Mouse (Mus musculus): ENCODE data around the gene Ppm1b. TPM values are rescaled to one million over a fixed set of nuclear protein-coding genes. Genes with fewer than 3 reads are reported as not detected.
"Not testable (repeated sequence)": the region's sequence is repeated elsewhere in the genome, so short reads cannot be mapped to it uniquely, and the experiment has no call there.

Gene Ppm1b
- polyA plus RNA-seq (2015; fragmentation: Nextera tagmentation; extraction: Ambion mirVana), result 53.4 and 58.7 TPM in 2 replicates

DNA sequence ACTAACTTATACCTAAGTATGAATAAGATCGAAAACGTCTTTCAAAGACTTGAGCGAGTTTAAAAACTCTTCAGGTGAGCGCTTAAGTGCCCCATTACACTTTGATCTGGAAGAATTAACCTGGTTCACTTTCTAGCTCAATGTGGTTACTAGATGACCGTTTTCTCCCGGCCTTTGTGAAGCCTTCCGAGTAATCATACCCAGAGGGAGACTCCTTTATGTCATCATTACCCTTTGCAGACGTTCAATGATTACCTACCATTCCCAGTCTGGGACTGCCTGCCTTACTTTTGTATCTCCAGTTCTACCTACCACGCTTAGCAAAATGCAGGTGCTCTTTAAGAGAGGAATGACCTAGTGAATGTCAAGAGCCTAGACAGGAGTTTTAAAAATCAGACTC is at the start of gene Ppm1b:
Ppm1b (plus strand) TSS at position 301 of the 400 bp plus-strand sequence.
- Histone ChIP-seq H3K9ac (peak within 1 kb of the TSS; percentile 83), H3K4me3 (peak within 1 kb of the TSS; percentile 98), H3K27me3 (replicated peaks) (no peaks in the 10 kb centered on the region), H3K36me3 (no peaks in the 10 kb centered on the region), H3K4me1 (peaks cover 29% of the 10 kb centered on the region), H3K27ac (replicated peaks) (peak within 1 kb of the TSS; percentile 96), H3K4me2 (peak within 1 kb of the TSS; percentile 87), H3K9me3 (no peaks in the 10 kb centered on the region)
- WGBS, result 35% methylated on average over 9 of the region's 9 CpGs
- ATAC-seq (ENCODE audit: extremely low read depth, insufficient number of reproducible peaks, low FRiP score, low TSS enrichment), result no peak

GRCm38 (mm10) chr17:84921666-84922376 is 34.7 kb upstream of the Ppm1b start:
- Histone ChIP-seq H3K4me3 (no peak overlapping the region), H3K27ac (replicated peaks) (no peak overlapping the region), H3K4me2 (no peak overlapping the region), H3K4me1 (no peaks in the 10 kb centered on the region), H3K9ac (no peak overlapping the region), H3K27me3 (replicated peaks) (no peaks in the 10 kb centered on the region), H3K9me3 (no peaks in the 10 kb centered on the region), H3K36me3 (no peaks in the 10 kb centered on the region)
- ATAC-seq (ENCODE audit: extremely low read depth, insufficient number of reproducible peaks, low FRiP score, low TSS enrichment), result no peak
- WGBS, result 76% methylated on average over 19 of the region's 19 CpGs

GRCm38 (mm10) chr17:84924779-84925178 is 31.8 kb upstream of the Ppm1b start:
- H3K27me3 ChIP-seq (replicated peaks), result no peaks in the 10 kb centered on the region
- no peaks in the 10 kb centered on the region for H3K9me3 ChIP-seq
- H3K4me3 ChIP-seq, result no peak overlapping the region
- no peak overlapping the region for H3K4me2 ChIP-seq
- no peaks in the 10 kb centered on the region for H3K36me3 ChIP-seq
- H3K27ac ChIP-seq (replicated peaks), result no peak overlapping the region
- ATAC-seq (ENCODE audit: extremely low read depth, insufficient number of reproducible peaks, low FRiP score, low TSS enrichment), result no peak
- 87% methylated on average over 5 of the region's 5 CpGs for WGBS
- H3K4me1 ChIP-seq, result no peaks in the 10 kb centered on the region
- no peak overlapping the region for H3K9ac ChIP-seq

DNA sequence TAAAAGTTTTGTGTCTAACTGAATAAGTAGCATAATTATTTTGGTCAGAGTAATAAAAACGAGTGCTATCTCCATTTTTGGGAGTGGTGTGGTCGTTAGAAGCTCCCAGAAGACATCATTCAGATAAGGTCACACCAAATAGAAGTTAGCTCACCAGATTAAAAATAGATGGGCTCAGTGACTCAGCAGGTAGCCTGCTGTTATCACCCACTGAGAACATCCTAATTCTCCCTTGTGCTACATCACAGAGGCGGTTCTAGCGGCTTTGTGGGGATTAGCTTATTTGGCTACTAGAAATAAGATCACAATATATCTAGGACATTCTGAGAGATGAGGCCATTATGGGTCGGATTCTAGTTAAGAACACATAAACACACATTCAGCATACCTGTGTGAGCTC is 30.3 kb upstream of the Ppm1b start:
- Histone ChIP-seq H3K27ac (replicated peaks) (no peak overlapping the region), H3K4me2 (no peak overlapping the region), H3K4me3 (no peak overlapping the region), H3K27me3 (replicated peaks) (no peaks in the 10 kb centered on the region), H3K36me3 (no peaks in the 10 kb centered on the region), H3K9ac (no peak overlapping the region), H3K9me3 (0 out of 2 replicates have a peak, but pooled peaks cover 2% of the 10 kb centered on the region), H3K4me1 (no peaks in the 10 kb centered on the region)
- 23% methylated on average over 5 of the region's 5 CpGs for WGBS
- no peak for ATAC-seq (ENCODE audit: extremely low read depth, insufficient number of reproducible peaks, low FRiP score, low TSS enrichment)

- ATAC-seq (ENCODE audit: extremely low read depth, insufficient number of reproducible peaks, low FRiP score, low TSS enrichment), result no peak
- Histone ChIP-seq H3K4me3 (no peak overlapping the region), H3K36me3 (no peaks in the 10 kb centered on the region), H3K27ac (replicated peaks) (no peak overlapping the region), H3K4me2 (no peak overlapping the region), H3K27me3 (replicated peaks) (no peaks in the 10 kb centered on the region), H3K4me1 (no peaks in the 10 kb centered on the region), H3K9me3 (peaks cover 9% of the 10 kb centered on the region; the same call in 1 of the 2 replicates), H3K9ac (no peak overlapping the region)
- 64% methylated on average over 5 of the region's 5 CpGs for WGBS
These were observed 29.0 kb upstream of the Ppm1b start for GRCm38 (mm10) chr17:84927580-84927979.

- Histone ChIP-seq H3K4me1 (peaks cover 11% of the 10 kb centered on the region), H3K9me3 (peaks cover 9% of the 10 kb centered on the region; the same call in 1 of the 2 replicates), H3K36me3 (no peaks in the 10 kb centered on the region), H3K9ac (no peak overlapping the region), H3K4me3 (no peak overlapping the region), H3K27ac (replicated peaks) (no peak overlapping the region), H3K27me3 (replicated peaks) (no peaks in the 10 kb centered on the region), H3K4me2 (no peak overlapping the region)
- 72% methylated on average over 7 of the region's 7 CpGs for WGBS
- no peak for ATAC-seq (ENCODE audit: extremely low read depth, insufficient number of reproducible peaks, low FRiP score, low TSS enrichment)
These were observed 23.6 kb upstream of the Ppm1b start for GRCm38 (mm10) chr17:84932943-84933342.

DNA sequence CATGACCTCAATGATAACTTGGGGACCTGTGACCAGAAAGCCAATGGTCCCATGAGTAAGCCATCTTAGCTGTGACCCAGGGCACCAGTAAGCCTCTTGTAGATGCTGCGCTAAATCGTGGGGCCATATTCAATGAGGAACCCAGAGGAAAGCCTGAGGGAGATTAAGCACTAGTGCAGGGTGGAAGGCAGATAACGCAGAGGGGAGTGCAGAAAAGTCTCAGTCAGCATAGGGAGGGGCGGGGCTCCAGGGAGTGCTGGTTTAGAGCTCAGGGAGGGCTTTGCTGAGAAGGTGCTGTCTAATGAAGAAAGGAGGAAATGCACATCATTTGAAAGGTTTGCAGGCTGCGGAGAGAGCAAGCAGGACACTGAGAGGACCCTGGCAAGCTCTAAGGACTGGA is 22.6 kb upstream of the Ppm1b start:
- H3K27ac ChIP-seq (replicated peaks), result no peak overlapping the region
- H3K4me3 ChIP-seq, result no peak overlapping the region
- H3K9ac ChIP-seq, result no peak overlapping the region
- H3K9me3 ChIP-seq, result peaks cover 13% of the 10 kb centered on the region
- no peaks in the 10 kb centered on the region for H3K36me3 ChIP-seq
- peaks cover 11% of the 10 kb centered on the region for H3K4me1 ChIP-seq
- no peaks in the 10 kb centered on the region for H3K27me3 ChIP-seq (replicated peaks)
- H3K4me2 ChIP-seq, result no peak overlapping the region
- ATAC-seq (ENCODE audit: extremely low read depth, insufficient number of reproducible peaks, low FRiP score, low TSS enrichment), result no peak
- whole genome bisulfite sequencing, result 22% methylated on average over 5 of the region's 5 CpGs

DNA sequence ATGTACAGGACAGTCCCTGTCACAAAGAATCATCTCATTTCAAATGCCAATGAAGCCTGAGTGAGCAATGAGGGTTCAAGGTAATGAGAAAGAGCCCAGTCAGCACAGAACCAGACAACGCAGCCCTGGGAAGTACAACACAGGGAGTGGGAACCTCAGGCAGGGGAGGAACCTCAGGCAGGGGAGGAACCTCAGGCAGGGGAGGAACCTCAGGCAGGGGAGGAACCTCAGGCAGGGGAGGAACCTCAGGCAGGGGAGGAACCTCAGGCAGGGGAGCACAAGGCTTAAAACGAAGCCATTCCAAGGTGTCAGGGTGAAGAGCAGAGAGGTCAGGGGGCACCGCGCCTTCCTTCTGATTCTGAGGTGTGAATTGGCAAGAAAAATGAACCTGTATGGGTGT is 20.9 kb upstream of the Ppm1b start:
- not testable (repeated sequence) for H3K4me2 ChIP-seq; H3K27me3 ChIP-seq (replicated peaks); H3K27ac ChIP-seq (replicated peaks); H3K4me3 ChIP-seq; H3K36me3 ChIP-seq; ATAC-seq (ENCODE audit: extremely low read depth, insufficient number of reproducible peaks, low FRiP score, low TSS enrichment); H3K9ac ChIP-seq
- Histone ChIP-seq H3K9me3 (peaks cover 13% of the 10 kb centered on the region), H3K4me1 (peaks cover 16% of the 10 kb centered on the region)
- 46% methylated on average over 4 of the region's 4 CpGs for WGBS

DNA sequence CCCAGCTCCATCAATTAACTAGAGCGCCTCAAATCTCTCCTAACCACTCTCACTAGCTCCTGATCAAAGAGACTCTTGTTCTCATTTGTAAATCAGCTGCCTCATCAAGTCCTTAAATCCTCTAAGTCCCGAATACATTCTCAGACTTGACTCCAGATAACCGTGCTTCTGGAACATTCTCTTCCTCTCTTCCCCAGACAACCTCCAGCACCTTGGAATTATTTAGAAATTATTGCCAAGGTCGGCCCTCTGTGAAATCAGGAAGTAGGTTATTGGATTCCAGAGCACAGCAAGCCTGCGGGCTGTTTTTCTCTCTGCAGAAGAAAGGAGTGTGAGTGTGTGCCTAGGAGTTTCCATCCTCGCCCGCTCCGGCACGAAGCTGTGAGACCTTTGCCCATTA is 20.2 kb upstream of the Ppm1b start:
- 55% methylated on average over 9 of the region's 9 CpGs for WGBS
- no peak for ATAC-seq (ENCODE audit: extremely low read depth, insufficient number of reproducible peaks, low FRiP score, low TSS enrichment)
- no peak overlapping the region for H3K4me2 ChIP-seq

DNA sequence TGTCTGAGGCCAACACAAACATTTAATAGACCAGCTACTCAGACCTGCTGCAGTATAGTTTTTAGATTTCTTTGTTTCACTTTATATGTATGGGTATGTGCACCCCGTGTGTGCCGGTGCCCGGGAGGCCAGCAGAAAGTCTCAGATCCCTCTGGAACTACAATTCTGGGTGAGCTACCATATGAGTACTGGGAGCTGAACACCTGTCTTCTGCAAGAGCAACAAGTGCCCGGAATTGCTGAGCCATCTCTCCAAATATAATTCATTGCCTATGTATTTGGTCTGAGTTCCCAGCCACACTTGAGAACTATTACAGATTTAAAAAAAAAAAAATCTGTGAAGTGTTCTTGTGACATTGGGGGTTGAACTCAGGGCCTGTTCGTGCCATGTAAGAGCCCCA is 19.7 kb upstream of the Ppm1b start:
- peaks cover 9% of the 10 kb centered on the region for H3K9me3 ChIP-seq
- no peak for ATAC-seq (ENCODE audit: extremely low read depth, insufficient number of reproducible peaks, low FRiP score, low TSS enrichment)
- H3K27ac ChIP-seq (replicated peaks), result no peak overlapping the region
- H3K4me2 ChIP-seq, result no peak overlapping the region
- no peak overlapping the region for H3K4me3 ChIP-seq
- peaks cover 23% of the 10 kb centered on the region for H3K4me1 ChIP-seq
- H3K36me3 ChIP-seq, result no peaks in the 10 kb centered on the region
- no peak overlapping the region for H3K9ac ChIP-seq
- H3K27me3 ChIP-seq (replicated peaks), result no peaks in the 10 kb centered on the region
- WGBS, result 87% methylated on average over 5 of the region's 5 CpGs

More for the DNA sequence above, 20.2 kb upstream of the Ppm1b start:
- Histone ChIP-seq H3K27ac (replicated peaks) (no peak overlapping the region), H3K4me1 (peaks cover 17% of the 10 kb centered on the region), H3K9ac (no peak overlapping the region), H3K9me3 (peaks cover 11% of the 10 kb centered on the region), H3K36me3 (no peaks in the 10 kb centered on the region), H3K27me3 (replicated peaks) (no peaks in the 10 kb centered on the region), H3K4me3 (no peak overlapping the region)

DNA sequence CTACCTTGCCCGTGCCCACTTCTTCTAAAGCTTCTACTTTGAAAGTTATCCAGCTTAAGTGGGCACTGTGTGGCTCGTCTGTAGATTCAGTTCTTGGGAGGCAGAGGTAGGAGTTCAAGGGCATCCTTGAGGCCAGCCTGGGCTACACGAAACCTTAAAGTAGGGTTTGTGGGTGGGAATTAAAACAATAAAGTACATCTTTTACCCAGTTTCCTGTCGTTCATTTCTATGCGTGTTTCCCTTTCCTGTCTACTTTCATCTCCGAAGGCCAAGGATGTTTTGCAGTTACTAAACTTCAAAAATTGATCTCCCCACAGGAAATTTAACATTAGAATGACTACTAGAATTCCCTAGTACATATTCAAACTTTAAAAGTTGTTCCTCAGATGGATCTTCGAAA is 19.3 kb upstream of the Ppm1b start:
- peaks cover 5% of the 10 kb centered on the region for H3K9me3 ChIP-seq
- H3K27me3 ChIP-seq (replicated peaks), result no peaks in the 10 kb centered on the region
- no peak overlapping the region for H3K4me3 ChIP-seq
- no peaks in the 10 kb centered on the region for H3K36me3 ChIP-seq
- no peak overlapping the region for H3K9ac ChIP-seq
- peaks cover 26% of the 10 kb centered on the region for H3K4me1 ChIP-seq
- no peak overlapping the region for H3K4me2 ChIP-seq
- no peak for ATAC-seq (ENCODE audit: extremely low read depth, insufficient number of reproducible peaks, low FRiP score, low TSS enrichment)
- no peak overlapping the region for H3K27ac ChIP-seq (replicated peaks)
- 82% methylated on average over 7 of the region's 7 CpGs for WGBS

- H3K27ac ChIP-seq (replicated peaks), result no peak overlapping the region
- no peak overlapping the region for H3K9ac ChIP-seq
- no peaks in the 10 kb centered on the region for H3K36me3 ChIP-seq
- WGBS, result 90% methylated on average over 4 of the region's 4 CpGs
- H3K4me2 ChIP-seq, result no peak overlapping the region
- ATAC-seq (ENCODE audit: extremely low read depth, insufficient number of reproducible peaks, low FRiP score, low TSS enrichment), result no peak
- H3K4me1 ChIP-seq, result peaks cover 35% of the 10 kb centered on the region
- no peak overlapping the region for H3K4me3 ChIP-seq
- H3K9me3 ChIP-seq, result peaks cover 4% of the 10 kb centered on the region
- H3K27me3 ChIP-seq (replicated peaks), result no peaks in the 10 kb centered on the region
These were observed 18.3 kb upstream of the Ppm1b start for GRCm38 (mm10) chr17:84938215-84938614.
